Mouse (Mus musculus) inflammation-experienced regulatory T-cells, adult 16 weeks (primary cell): ENCODE data around the gene Tmc1. TPM values are rescaled to one million over a fixed set of nuclear protein-coding genes. Genes with fewer than 3 reads are reported as not detected.

Experiments used
- polyA plus RNA-seq: library from polyadenylated mRNA; unstranded; fragments of 100-300 nt; shearing (Covaris generic); gene quantifications from one replicate; pipeline ENCODE4 v1.2.1, GENCODE M21; 2017

Tmc1 gene
- polyA plus RNA-seq, result not detected

GRCm38 (mm10) chr19:20953874-20954273 lies at the start of gene Tmc1:
TSS of gene Tmc1 (minus strand) at chr19:20954202.

Other genes starting within 250 kb of the Tmc1 start
- gene Aldh1a7, start 226.6 kb downstream of the Tmc1 start, polyA plus RNA-seq, result not detected